Mouse (Mus musculus) hematopoietic stem cell, adult 5-6 weeks (primary cell): ENCODE measurements at regions not wholly inside any gene's neighbourhood (a gene's known extent, or its start where the extent isn't known, plus 50 kb on each side); places are given as distances from the start of the nearest gene placed in this dataset.

ENCODE experiments used
- ATAC-seq, 2 experiments: fragments of 125-278 bp in 1 of 2; replicated peaks in 1 of 2; 2 replicates each; pipeline ENCODE4 v1.8.0; 2016 to 2017; ENCODE audit warnings: inconsistent platforms in 2 of 2, mild to moderate bottlenecking in 2 of 2, moderate number of reproducible peaks in 2 of 2, low read depth in 1 of 2, moderate TSS enrichment in 1 of 2; ENCODE audit not compliant: low FRiP score in 2 of 2, poor library complexity in 2 of 2, severe bottlenecking in 2 of 2, insufficient read depth in 1 of 2, low TSS enrichment in 1 of 2

DNA sequence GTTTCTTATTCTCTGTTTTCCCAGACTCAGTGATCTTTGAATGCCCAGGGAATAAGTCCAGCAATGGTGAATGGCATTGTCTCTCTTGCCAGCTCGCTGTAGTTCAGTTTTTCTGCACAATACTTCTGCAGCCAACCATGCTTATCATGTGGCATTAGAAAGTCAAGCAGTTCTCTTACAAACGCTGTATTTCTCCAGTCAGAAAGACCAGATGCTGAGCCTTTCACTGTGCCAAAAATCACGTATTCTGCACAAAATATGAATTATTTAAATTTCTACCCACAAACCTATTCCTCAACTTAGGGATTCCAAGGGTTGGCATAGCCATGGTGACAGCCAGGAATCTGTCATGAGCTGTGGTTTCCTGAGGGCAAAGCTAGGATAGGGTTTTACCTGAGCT, 95.0 kb upstream of the 1700025G04Rik start:
- no peak for ATAC-seq

DNA sequence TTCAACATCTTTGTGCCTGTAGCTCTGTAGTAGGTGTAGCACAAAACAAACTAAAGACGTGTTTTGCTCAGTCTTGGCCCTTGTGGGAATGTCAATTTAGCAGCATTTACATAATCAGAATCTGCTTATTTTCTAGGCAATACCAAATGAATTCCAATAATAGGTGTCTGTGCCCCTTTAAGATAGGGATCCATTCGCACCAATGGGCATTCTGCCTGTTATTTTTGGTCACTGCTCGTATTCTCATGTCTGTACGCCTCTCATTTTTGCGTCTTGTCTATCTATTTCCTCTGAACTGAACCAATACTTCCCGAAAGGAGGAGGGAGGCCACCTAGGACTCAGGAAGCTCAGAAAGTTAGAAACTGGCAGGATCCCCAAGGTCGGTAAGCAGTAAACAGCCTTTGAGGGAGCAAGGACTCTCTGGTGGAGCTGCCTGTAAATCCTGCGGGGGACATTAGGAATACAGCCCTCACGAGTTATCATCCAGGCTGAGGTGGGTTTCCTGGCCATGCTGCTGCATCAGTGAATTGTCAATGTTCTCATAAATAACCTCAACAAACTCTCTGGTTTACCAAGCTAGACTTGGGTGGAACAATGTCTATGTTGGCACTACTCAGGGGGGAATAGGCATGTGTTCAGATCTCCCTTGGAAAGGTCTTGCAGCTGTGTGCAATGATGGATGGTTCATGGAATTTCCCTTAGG, 86.5 kb upstream of the 1700025G04Rik start:
- ATAC-seq, result no peak

DNA sequence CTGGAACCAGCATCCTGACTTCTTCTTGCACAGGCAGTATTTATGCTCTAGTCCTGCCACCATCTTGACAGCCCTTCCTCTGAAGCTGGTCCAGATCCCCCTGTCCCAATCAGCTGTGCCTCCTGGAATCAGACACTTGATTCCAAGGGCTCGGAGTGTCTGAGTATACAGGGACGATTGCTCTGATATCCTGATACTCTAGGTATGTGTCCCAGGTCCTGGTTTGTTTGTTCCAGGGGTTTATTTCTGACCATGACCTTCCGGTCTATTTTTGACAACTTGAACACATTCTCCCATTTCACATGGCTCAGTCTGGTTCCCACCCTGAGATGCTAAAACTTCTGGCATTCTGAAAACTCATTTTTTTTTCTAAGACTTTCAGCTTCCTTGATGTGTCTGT, 85.8 kb upstream of the 1700025G04Rik start:
- ATAC-seq, result no peak

DNA sequence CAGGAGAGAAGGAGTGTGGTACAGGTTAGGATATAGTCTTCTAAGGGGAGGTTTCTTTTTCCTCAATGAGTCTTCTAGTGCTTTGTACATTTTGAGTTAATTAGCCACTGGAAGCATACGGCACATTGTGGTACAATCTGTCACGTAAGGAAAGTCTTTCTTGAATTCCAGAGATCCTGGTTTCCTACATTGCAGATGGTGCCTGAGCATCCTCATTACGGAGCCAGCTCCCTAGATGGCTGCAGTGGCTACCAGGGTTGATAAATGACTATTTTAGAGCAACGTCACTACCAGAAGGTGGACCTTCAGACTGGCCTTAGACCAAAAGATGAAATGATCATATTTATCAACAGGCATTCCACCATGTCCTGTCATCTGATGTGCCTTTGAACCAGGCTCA, 84.5 kb upstream of the 1700025G04Rik start:
- ATAC-seq, result no peak

DNA sequence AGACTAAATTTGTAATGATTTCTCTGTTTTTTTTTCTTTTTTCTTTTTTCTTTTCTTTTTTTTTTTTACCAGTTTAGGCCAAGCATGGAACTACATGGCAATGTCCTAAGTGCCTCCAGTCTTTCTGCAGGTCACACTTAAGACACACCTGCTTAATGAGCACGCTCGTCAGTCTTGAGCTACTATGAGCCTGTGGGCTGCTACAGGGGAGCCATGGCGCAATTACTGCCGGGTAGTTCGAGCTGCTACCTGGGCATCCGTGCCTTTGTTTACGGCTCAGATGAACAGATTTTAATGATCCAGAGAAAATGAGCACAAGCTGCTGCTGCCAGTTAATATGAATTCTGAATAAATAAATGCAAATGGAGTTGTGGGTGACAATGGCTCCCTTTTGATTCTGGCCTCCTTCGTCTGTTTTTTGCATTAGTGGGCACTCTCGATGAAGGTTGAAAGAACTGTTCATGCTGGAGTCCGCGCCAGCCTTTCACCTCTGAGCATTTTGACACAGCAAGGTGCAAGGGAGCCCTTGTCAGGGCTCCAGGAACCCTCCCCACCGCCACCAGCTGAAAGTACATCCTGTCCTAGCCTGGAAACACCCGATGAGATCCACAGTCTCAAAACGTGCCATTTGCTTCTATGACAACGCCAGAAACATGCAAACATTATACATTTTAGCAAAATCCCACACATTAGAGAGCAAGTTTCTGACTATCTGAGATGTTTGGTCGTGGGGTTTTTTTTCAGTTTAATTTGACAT, 81.3 kb upstream of the 1700025G04Rik start:
- 0 out of 4 replicates have a peak, but pooled peaks of 1 of the 2 experiments have one; percentile 22 for ATAC-seq

DNA sequence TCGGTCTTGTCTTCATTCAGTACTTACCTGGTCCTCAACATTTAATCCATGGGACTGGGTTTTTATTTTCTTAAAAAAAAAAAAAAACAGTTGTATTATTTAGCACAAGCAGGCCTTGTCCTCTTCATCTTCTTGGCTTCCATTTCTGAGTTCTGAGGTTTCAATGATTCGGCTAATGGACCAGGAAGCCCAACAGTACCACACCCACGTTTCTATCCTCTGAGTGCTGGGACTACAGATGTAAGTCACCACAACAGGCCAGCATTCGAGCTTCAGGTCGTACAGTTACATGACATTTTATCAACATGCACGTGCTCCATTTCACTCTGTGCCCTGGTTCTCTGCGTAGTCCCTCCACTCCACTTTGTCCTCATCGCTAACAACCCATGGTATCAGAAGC, 80.7 kb upstream of the 1700025G04Rik start:
- no peak for ATAC-seq

DNA sequence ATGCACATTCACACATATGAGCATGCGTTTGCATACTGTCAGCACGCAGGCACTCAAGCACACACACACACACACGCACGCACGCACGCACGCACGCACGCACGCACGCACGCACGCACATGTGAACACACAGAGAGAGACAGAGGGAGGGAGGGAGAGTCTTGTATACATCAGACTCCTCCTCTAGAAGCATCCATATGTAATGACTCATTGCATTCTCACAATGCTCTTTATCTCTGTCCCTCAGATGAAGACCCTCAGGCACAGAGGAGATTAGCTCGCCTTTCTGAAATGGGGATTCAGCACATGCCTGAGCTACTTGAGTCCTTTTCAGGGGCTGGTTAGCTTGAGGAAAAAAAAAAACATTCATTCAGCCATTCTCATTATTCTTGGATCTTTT, 79.6 kb upstream of the 1700025G04Rik start:
- no peak for ATAC-seq

DNA sequence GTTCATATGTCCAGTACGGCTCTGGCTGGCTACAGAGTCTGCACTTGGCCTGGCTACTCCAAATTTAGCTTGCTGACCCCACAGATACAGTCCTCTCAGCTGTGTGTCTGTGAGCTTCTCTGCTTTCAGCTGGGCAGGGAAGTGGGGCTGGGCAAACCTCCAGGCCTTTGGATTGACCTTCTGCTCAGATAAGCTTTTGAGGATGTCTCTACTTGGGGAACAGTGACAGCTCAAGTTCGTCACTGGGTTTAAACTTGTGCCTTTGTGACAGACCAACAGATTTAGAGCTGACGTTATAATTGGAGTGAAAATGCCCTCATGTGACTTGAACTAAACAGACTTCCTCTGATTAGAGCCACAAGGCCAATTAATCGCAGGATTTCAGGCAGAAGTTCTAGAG, 78.4 kb upstream of the 1700025G04Rik start:
- no peak for ATAC-seq

DNA sequence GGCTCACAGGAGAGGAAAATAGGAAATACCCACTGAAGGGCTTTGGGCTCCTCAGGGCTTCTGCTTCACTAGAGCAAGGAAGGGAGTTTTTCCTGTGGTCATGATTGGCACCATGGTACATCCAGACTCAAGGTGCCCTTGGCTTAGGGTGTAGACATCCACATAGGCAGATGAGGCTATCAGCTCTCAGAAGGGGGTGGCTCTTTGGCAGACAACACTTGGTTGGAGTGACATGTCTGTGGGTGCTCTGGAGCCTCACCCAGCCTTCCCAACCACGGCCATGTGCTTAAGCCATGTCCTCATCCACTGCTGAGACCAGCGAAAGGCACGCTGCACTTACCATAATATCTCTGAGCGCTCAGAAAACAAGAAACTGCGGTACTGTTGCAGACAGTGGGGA, 77.8 kb upstream of the 1700025G04Rik start:
- ATAC-seq, result no peak

DNA sequence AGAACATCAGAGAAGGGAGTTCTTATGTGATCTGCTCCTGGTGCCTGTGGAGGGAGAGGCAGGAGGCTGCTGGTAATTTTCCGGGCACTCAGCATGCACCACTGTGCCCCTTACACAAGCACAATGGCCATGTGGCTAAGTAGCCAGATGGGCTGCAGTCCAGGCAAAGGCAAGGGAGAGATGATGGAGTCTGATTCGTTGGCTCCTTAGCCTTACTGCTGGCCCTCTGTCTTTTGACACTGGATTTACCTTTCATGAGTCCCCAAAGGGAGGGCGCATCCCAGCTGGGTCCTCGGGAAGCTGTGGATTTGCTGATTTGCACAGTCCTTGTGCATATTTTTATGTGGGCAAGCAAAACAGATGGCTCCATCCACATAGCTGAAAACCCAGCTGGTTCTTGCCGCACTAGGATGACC, 75.6 kb upstream of the 1700025G04Rik start:
- no peak for ATAC-seq

DNA sequence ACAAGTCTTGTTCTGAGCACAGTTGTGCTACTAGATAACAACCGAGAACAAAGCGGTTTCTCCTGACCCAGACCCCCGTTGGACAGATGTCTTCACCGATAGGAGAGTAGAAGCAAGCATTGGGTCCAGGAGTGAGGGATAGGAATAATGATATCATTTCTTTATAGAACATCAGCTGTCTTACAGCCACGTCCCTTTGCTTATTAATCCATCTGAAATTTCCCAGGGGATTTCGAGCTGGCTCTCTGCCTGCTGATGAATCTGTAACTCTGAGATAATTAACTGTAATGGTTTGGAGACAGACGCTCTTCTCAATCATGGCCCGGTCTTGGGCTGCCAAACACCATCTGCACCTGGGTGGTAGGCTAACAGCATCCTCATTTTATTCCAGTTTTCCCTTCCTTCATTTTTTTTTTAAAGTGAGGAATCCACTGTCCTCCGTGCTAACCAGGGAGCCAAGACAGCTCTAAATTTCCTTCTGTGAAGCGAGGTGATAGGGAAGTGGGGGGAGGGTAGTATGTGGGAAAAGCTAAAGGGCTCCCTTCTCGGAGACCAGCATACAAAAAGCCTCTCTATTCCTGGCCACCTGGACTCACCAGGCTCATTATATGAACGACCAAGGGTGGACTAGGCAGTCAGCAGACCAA, 75.0 kb upstream of the 1700025G04Rik start:
- ATAC-seq, result no peak

DNA sequence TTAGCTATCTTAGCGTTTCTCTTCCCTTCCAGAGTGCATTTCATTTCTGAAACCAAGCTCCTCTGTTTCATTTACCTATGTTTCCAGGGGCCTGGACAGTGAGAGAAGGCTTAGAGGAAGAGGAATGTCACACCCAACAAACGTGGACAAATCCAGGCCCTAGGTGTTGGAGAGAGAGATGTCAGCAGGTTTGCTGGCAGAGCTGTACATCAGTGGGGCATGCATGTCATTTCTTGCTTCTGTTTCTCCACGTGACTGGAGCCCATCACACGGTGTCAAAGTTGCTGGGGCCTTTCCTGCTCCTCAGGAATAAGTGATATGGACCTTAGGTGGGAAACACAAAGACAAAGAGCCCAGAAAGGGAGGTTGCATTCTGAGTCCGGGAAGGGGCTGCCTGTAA, 74.3 kb upstream of the 1700025G04Rik start:
- ATAC-seq, result 0 out of 4 replicates have a peak, but pooled peaks of 1 of the 2 experiments have one; percentile 12

DNA sequence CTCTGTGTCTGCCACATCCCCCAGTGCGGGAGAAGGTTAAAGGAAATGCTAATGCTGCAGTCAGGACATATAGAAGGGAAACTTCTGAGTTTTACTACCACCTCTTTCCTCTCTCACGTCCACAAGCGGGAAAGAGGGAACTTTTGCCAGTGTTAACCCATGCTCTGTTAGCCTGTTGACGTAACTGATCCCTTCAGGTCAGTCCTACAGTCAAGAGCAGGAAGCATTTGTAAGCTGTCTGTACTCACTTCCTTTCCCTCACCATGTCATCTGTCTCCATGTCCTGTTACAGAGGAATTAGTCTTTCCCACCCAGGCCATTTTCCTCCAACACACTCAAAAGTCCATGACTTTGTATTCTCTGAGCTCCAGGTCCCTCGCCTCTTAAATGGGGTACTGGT, 62.5 kb upstream of the 1700025G04Rik start:
- no peak for ATAC-seq

DNA sequence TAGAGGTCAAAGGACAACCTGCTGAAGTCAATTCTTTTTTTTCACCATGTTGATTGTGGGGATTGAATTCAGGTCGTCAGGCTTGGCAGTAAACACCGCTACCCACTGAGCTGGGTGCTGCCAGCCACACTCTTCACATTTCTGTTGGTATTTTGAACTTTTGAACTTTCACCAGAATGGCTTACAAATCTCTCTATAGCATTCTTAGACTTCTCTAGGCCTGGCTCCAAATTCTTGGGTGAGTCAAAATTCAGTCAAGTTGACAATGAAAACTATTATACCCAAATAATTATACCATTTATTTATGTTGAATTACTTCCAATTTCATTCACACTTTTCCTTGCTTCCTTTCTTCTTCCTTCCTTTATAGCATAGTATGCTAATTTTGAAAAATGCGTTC, 58.8 kb upstream of the 1700025G04Rik start:
- ATAC-seq, result no peak

DNA sequence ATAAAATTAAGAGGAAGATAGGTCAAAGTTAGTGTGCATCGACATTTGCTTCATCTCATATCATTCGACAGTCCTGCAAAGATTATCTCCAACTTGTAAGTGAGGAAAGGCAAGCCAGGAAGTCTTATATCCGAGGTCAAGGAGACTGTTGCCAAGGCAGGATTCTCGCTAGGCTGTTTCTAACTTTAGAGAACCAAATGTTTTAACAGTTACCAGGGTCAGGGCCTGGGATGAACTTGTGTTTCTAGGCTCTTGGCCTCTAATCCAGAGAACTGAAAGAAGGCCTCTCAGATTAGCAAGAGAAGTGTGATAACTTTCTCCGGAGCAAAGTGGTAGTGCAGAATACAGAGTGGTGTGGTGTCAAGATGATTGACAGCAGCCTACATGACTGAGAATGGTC, 50.2 kb upstream of the 1700025G04Rik start:
- ATAC-seq, result no peak
